Mouse (Mus musculus) liver, embryonic 14.5 days (tissue): ENCODE data around the gene Yipf3.

Source experiments
- CTCF ChIP-seq: IDR thresholded peaks from 2 replicates; pipeline ENCODE4 v1.5.1; 2016; ENCODE audit warnings: antibody characterized with exemption, low read depth, control low read depth
- EP300 ChIP-seq: IDR thresholded peaks from 2 replicates; pipeline ENCODE4 v1.6.1; 2016; ENCODE audit warnings: antibody characterized with exemption, low read depth

- TF ChIP-seq CTCF, result no peak
- TF ChIP-seq EP300, result no peak
These were observed 5.6 kb upstream of the Yipf3 start for GRCm38 (mm10) chr17:46242274-46242673.
